Mouse (Mus musculus) C2C12 (cell line): ENCODE measurements around the gene Ly6c2. TPM values are rescaled to one million over a fixed set of nuclear protein-coding genes. Genes with fewer than 3 reads are reported as not detected.
A peak's percentile ranks its signal among the peaks of the same experiment; 100 is the strongest.
"Not testable (repeated sequence)": the region's sequence is repeated elsewhere in the genome, so short reads cannot be mapped to it uniquely, and the experiment has no call there.

Experiments
- H3K27me3 ChIP-seq: one replicate; pipeline ENCODE4 v1.6.1; 2011; ENCODE audit not compliant: control insufficient read depth, insufficient read depth, insufficient read length
- H3K36me3 ChIP-seq: one replicate; pipeline ENCODE4 v1.6.1; 2011; ENCODE audit not compliant: control insufficient read depth, insufficient read depth
- H3K4me3 ChIP-seq: one replicate; pipeline ENCODE4 v1.5.1; 2011; ENCODE audit warnings: mild to moderate bottlenecking, control low read depth; ENCODE audit not compliant: poor library complexity, insufficient read depth, severe bottlenecking
- H3K79me2 ChIP-seq: one replicate; pipeline ENCODE4 v1.6.1; 2011; ENCODE audit not compliant: control insufficient read depth, insufficient read depth
- H3K79me3 ChIP-seq: one replicate; pipeline ENCODE4 v1.6.1; 2011; ENCODE audit warnings: low read depth, control low read depth
- H3ac ChIP-seq: one replicate; pipeline ENCODE3; 2011; ENCODE audit warnings: low read depth; ENCODE audit not compliant: control insufficient read depth, insufficient read length
- CEBPB ChIP-seq: IDR thresholded peaks from one replicate; pipeline ENCODE4 v1.6.1; 2011; ENCODE audit warnings: low read depth, mild to moderate bottlenecking, control low read depth, moderate library complexity
- CTCF ChIP-seq: IDR thresholded peaks from one replicate; pipeline ENCODE4 v1.5.1; 2011; ENCODE audit not compliant: control insufficient read depth, insufficient read depth, insufficient read length
- FOSL1 ChIP-seq: IDR thresholded peaks from one replicate; pipeline ENCODE4 v1.8.0; 2011; ENCODE audit warnings: mild to moderate bottlenecking, low read length; ENCODE audit not compliant: poor library complexity, insufficient read depth, severe bottlenecking
- MAX ChIP-seq: IDR thresholded peaks from one replicate; pipeline ENCODE4 v1.6.1; 2011; ENCODE audit warnings: mild to moderate bottlenecking, control low read depth
- MYOD1 ChIP-seq: IDR thresholded peaks from one replicate; pipeline ENCODE4 v1.6.1; 2011; ENCODE audit warnings: low read depth; ENCODE audit not compliant: control insufficient read depth, insufficient read length
- MYOG ChIP-seq: IDR thresholded peaks from one replicate; pipeline ENCODE4 v1.6.1; 2011; ENCODE audit not compliant: control insufficient read depth, insufficient read length; ENCODE audit errors: extremely low read depth
- USF1 ChIP-seq: IDR thresholded peaks from one replicate; pipeline ENCODE4 v1.6.1; 2011; ENCODE audit warnings: low read depth, mild to moderate bottlenecking, control low read depth, moderate library complexity
- polyA plus RNA-seq: library from polyadenylated mRNA; unstranded; fragments of >200 nt; fragmentation: generic; extraction: Trizol; gene quantifications from one replicate; pipeline ENCODE4 v1.2.1, GENCODE M21; 2012; ENCODE audit warnings: missing spikeins

Gene Ly6c2
- polyA plus RNA-seq, 1 experiment, result 12.3 TPM

DNA sequence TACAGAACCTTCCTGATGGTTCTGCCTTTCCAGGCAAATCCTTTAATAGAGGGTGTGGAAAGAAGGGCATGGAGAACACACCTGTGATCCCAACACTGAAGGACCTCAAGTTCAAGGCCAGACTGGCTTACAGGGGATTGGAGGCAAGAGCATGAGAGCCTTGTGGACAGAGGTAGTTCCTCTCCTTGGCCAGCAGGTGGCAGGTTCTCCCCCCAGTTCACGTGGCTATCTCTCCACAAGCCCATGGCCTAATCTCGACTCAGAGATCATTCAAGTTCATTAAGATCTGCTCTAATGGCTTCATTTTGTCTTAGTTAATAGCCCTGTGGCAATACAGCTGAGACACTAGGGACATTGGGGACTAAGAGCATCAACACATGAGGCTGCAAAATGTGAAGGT lies 8.3 kb upstream of the Ly6c2 start:
- Histone ChIP-seq H3K27me3 (no peaks in the 10 kb centered on the region), H3ac (no peak overlapping the region), H3K79me2 (no peaks in the 10 kb centered on the region), H3K79me3 (no peaks in the 10 kb centered on the region), H3K36me3 (no peaks in the 10 kb centered on the region), H3K4me3 (no peak overlapping the region)
- TF ChIP-seq MAX (peak; percentile 66), CTCF (peak; percentile 69), FOSL1 (no peak), USF1 (peak; percentile 50)

- TF ChIP-seq CTCF, result peak; percentile 24
- H3K79me3 ChIP-seq, H3K79me2 ChIP-seq, H3K4me3 ChIP-seq, H3ac ChIP-seq, H3K27me3 ChIP-seq, H3K36me3 ChIP-seq: not testable (repeated sequence)
These were observed 7.0 kb upstream of the Ly6c2 start for GRCm38 (mm10) chr15:75118742-75119141.

DNA sequence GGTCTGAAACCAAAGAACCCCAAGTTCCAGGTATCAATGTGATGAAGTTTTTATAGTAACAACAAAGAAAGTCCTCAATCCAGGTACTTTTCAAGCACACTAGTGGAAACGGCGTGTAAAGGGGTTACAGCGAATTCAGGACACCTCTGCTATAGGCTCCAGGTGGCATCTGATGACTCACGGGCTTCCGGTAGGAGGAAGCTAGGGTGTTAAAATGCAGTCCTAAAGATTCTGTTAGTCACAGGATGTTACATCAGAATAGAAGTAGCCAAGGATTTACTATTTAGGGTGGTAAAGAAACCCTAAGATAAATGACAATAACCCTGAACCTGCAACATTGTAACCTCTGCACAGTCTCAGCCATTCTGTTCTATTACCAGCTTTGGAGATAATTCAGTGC lies 5.7 kb upstream of the Ly6c2 start:
- H3K79me2 ChIP-seq, H3K79me3 ChIP-seq: not testable (repeated sequence)

GRCm38 (mm10) chr15:75116525-75116924 lies 4.8 kb upstream of the Ly6c2 start:
- Histone ChIP-seq H3K36me3 (no peaks in the 10 kb centered on the region), H3K79me3 (no peaks in the 10 kb centered on the region)

More for the DNA sequence above, 5.7 kb upstream of the Ly6c2 start:
- H3ac ChIP-seq, H3K36me3 ChIP-seq, H3K27me3 ChIP-seq, H3K4me3 ChIP-seq: not testable (repeated sequence)

DNA sequence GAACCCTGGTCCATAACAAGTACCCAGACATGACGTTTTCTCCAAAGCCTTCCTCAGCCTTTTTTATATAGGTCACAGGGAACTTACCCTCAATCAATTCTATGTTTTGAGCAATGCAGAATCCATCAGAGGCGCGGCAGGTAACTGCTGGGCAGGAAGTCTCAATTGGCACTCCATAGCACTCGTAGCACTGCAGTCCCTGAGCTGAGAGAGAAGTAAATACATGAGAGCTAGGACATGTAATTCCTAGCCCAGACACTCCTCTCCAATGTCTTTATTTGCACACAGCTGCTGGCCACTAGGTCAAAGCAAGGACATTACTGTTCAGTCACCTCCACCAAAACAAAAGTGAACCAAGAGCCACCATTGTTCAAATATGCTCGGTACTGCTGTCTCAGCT lies 1.3 kb downstream of the Ly6c2 start:
- H3K36me3 ChIP-seq, result not testable (repeated sequence)

More at GRCm38 (mm10) chr15:75116525-75116924, 4.8 kb upstream of the Ly6c2 start:
- no peaks in the 10 kb centered on the region for H3K27me3 ChIP-seq
- TF ChIP-seq CEBPB (no peak), CTCF (no peak), FOSL1 (no peak), MYOD1 (no peak), MYOG (no peak), MAX (no peak), USF1 (no peak)
- H3K79me2 ChIP-seq, result no peaks in the 10 kb centered on the region
- H3ac ChIP-seq, result no peak overlapping the region
- no peak overlapping the region for H3K4me3 ChIP-seq

DNA sequence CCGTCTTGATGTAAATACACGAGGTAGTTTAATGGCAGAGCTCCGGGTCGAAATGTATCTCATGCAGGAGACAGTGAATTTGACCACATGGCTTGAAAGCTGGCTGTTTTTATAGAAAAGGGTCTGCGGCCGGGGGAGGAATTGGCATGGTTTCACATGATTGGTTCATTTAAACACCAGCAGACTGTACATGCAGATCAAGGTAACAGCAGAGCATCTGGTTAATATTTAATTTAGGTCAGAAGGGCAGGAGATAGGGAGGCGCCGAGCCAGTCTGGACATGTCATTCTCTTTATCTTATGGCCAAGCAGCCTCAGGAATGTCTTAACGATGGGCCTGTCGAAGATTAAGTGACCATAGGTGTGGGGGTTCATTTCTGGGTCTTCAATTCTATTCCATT lies 12.5 kb downstream of the Ly6c2 start:
- no peaks in the 10 kb centered on the region for H3K27me3 ChIP-seq

More for the DNA sequence above, 1.3 kb downstream of the Ly6c2 start:
- not testable (repeated sequence) for H3K79me2 ChIP-seq, H3K79me3 ChIP-seq, H3K27me3 ChIP-seq, H3K4me3 ChIP-seq, H3ac ChIP-seq

GRCm38 (mm10) chr15:75088041-75088440 lies 23.7 kb downstream of the Ly6c2 start:
- H3K79me2 ChIP-seq, H3K36me3 ChIP-seq, H3ac ChIP-seq, H3K27me3 ChIP-seq, H3K79me3 ChIP-seq, H3K4me3 ChIP-seq: not testable (repeated sequence)

More for the DNA sequence above, 12.5 kb downstream of the Ly6c2 start:
- Histone ChIP-seq H3K79me3 (no peaks in the 10 kb centered on the region), H3K4me3 (no peak overlapping the region), H3K79me2 (no peaks in the 10 kb centered on the region), H3ac (no peak overlapping the region), H3K36me3 (no peaks in the 10 kb centered on the region)
- TF ChIP-seq CEBPB (no peak), MYOD1 (no peak), USF1 (no peak), FOSL1 (no peak), MAX (no peak), CTCF (no peak), MYOG (no peak)
